Mouse (Mus musculus) intestine, postnatal 0 days (tissue): ENCODE results near the gene Caskin2. TPM values are rescaled to one million over a fixed set of nuclear protein-coding genes. Genes with fewer than 3 reads are reported as not detected.
"Not testable (repeated sequence)": the region's sequence is repeated elsewhere in the genome, so short reads cannot be mapped to it uniquely, and the experiment has no call there.

ENCODE experiments used
- ATAC-seq: fragments of 200-750 bp; cut with Nextera tagmentation; 2 replicates; pipeline ENCODE4 v1.8.0; 2017; ENCODE audit warnings: mild to moderate bottlenecking, moderate TSS enrichment, moderate library complexity
- H3K27ac ChIP-seq: fragments of 300-500 bp; sonication (generic); 2 replicates; pipeline ENCODE4 v1.5.1; 2014; ENCODE audit warnings: mild to moderate bottlenecking, low read depth, low read length, moderate library complexity
- H3K27me3 ChIP-seq: fragments of 300-500 bp; sonication (generic); replicated peaks from 2 replicates; pipeline ENCODE4 v1.6.1; 2014; ENCODE audit warnings: low read length, mixed read lengths; ENCODE audit not compliant: control insufficient read depth, insufficient read depth
- H3K36me3 ChIP-seq: fragments of 300-500 bp; sonication (generic); 2 replicates; pipeline ENCODE4 v1.6.1; 2014; ENCODE audit warnings: mild to moderate bottlenecking, moderate library complexity; ENCODE audit not compliant: control insufficient read depth, insufficient read depth
- H3K4me1 ChIP-seq: fragments of 300-500 bp; sonication (generic); replicated peaks from 2 replicates; pipeline ENCODE4 v1.6.1; 2014; ENCODE audit warnings: antibody characterized with exemption, low read length, mixed read lengths; ENCODE audit not compliant: control insufficient read depth, insufficient read depth
- H3K4me2 ChIP-seq: fragments of 300-500 bp; sonication (generic); replicated peaks from 2 replicates; pipeline ENCODE4 v1.6.1; 2014; ENCODE audit warnings: low read depth, mild to moderate bottlenecking, moderate library complexity
- H3K4me3 ChIP-seq: fragments of 300-500 bp; sonication (generic); 2 replicates; pipeline ENCODE4 v1.5.1; 2014; ENCODE audit warnings: low read depth, low read length
- H3K9ac ChIP-seq: fragments of 300-500 bp; sonication (generic); 2 replicates; pipeline ENCODE4 v1.6.1; 2014; ENCODE audit warnings: mild to moderate bottlenecking, low read depth, low read length
- H3K9me3 ChIP-seq: fragments of 300-500 bp; sonication (generic); 2 replicates; pipeline ENCODE4 v1.6.1; 2016; ENCODE audit warnings: mixed run types; ENCODE audit not compliant: control insufficient read depth
- CTCF ChIP-seq: sonication (generic); IDR thresholded peaks from 2 replicates; pipeline ENCODE4 v1.5.1; 2016; ENCODE audit warnings: low read depth, mild to moderate bottlenecking, control low read depth, antibody characterized with exemption, moderate library complexity
- WGBS: fragments of 180-500 bp; shearing (Covaris S2); extraction: QIAGEN DNeasy Blood & Tissue Kit; methylation state at CpG from one replicate; pipeline ENCODE4 v1.1.7; 2014; 5-methylcytosine and 5-hydroxymethylcytosine counted together
- polyA plus RNA-seq: library from polyadenylated mRNA; unstranded; fragments of >200 nt; fragmentation: Nextera tagmentation; extraction: Ambion mirVana; gene quantifications from 2 replicates; pipeline ENCODE4 v1.2.1, GENCODE M21; 2015

Gene Caskin2
- polyA plus RNA-seq: 7.4 and 7.6 TPM in 2 replicates

- under 1% methylated on average over 41 of the region's 44 CpGs for WGBS
- no peaks in the 10 kb centered on the region for H3K9me3 ChIP-seq
- H3K4me3 ChIP-seq: peak within 1 kb of the TSS; percentile 83
- TF ChIP-seq CTCF: peak; percentile 99
- H3K36me3 ChIP-seq: peaks cover 25% of the 10 kb centered on the region; the same call in 1 of the 2 replicates
- H3K9ac ChIP-seq: peak within 1 kb of the TSS; percentile 81
- H3K27ac ChIP-seq: peak within 1 kb of the TSS; percentile 73
- peaks cover 20% of the 10 kb centered on the region for H3K4me1 ChIP-seq
- H3K4me2 ChIP-seq: peak within 1 kb of the TSS; percentile 99
- ATAC-seq: peak; percentile 90
- H3K27me3 ChIP-seq: no peaks in the 10 kb centered on the region
Observed at GRCm38 (mm10) chr11:115813507-115814296, at the start of gene Caskin2. Gene Caskin2, minus strand, starts transcription at chr11:115813639.

- peaks cover 13% of the 10 kb centered on the region for H3K27me3 ChIP-seq
- WGBS: 2% methylated on average over 61 of the region's 75 CpGs
- no peaks in the 10 kb centered on the region for H3K4me1 ChIP-seq
- no peak overlapping the region for H3K27ac ChIP-seq
- H3K36me3 ChIP-seq: peaks cover 23% of the 10 kb centered on the region
- H3K9ac ChIP-seq: peak overlapping the region; percentile 47
- H3K9me3 ChIP-seq: no peaks in the 10 kb centered on the region
- peak overlapping the region; percentile 75 for H3K4me2 ChIP-seq
- H3K4me3 ChIP-seq: peak overlapping the region; percentile 44
- ATAC-seq: peak; percentile 86
- TF ChIP-seq CTCF: peak; percentile 99
Observed at GRCm38 (mm10) chr11:115859143-115859945, 45.9 kb upstream of the Caskin2 start.

GRCm38 (mm10) chr11:115858354-115858753, 44.9 kb upstream of the Caskin2 start, which contains the start of gene Myo15b:
Gene Myo15b, plus strand, starts transcription at chr11:115858406.
- ATAC-seq: no peak
- H3K9me3 ChIP-seq: no peaks in the 10 kb centered on the region
- H3K4me3 ChIP-seq: peak within 1 kb of the TSS; percentile 44
- H3K27ac ChIP-seq: no peak within 1 kb of the TSS
- peak within 1 kb of the TSS; percentile 75 for H3K4me2 ChIP-seq
- WGBS: 33% methylated on average over 27 of the region's 27 CpGs
- H3K36me3 ChIP-seq: peaks cover 33% of the 10 kb centered on the region
- no peaks in the 10 kb centered on the region for H3K4me1 ChIP-seq
- H3K9ac ChIP-seq: peak within 1 kb of the TSS; percentile 47
- TF ChIP-seq CTCF: no peak
- peaks cover 13% of the 10 kb centered on the region for H3K27me3 ChIP-seq

GRCm38 (mm10) chr11:115857936-115858335, 44.5 kb upstream of the Caskin2 start:
- peaks cover 13% of the 10 kb centered on the region for H3K27me3 ChIP-seq
- H3K36me3 ChIP-seq: peaks cover 37% of the 10 kb centered on the region
- no peaks in the 10 kb centered on the region for H3K9me3 ChIP-seq
- no peak overlapping the region for H3K9ac ChIP-seq
- no peak overlapping the region for H3K4me3 ChIP-seq
- H3K27ac ChIP-seq: no peak overlapping the region
- H3K4me2 ChIP-seq: no peak overlapping the region
- H3K4me1 ChIP-seq: no peaks in the 10 kb centered on the region
- WGBS: 66% methylated on average over 13 of the region's 13 CpGs
- ATAC-seq: no peak
- no peak for TF ChIP-seq CTCF

- not testable (repeated sequence) for H3K27ac ChIP-seq, H3K9ac ChIP-seq, H3K4me2 ChIP-seq, ATAC-seq, H3K4me1 ChIP-seq, H3K4me3 ChIP-seq, H3K9me3 ChIP-seq
- peak; percentile 17; the same call in 1 of the 2 replicates for TF ChIP-seq CTCF
- 91% methylated on average over 4 of the region's 4 CpGs for WGBS
- Histone ChIP-seq H3K36me3 (peaks cover 45% of the 10 kb centered on the region), H3K27me3 (peaks cover 13% of the 10 kb centered on the region)
Observed at GRCm38 (mm10) chr11:115857146-115857545, 43.7 kb upstream of the Caskin2 start.

- H3K27ac ChIP-seq: no peak overlapping the region
- H3K9me3 ChIP-seq: no peaks in the 10 kb centered on the region
- H3K4me3 ChIP-seq: no peak overlapping the region
- WGBS: 77% methylated on average over 6 of the region's 6 CpGs
- peaks cover 8% of the 10 kb centered on the region for H3K27me3 ChIP-seq
- TF ChIP-seq CTCF: no peak
- no peak overlapping the region for H3K9ac ChIP-seq
- ATAC-seq: no peak
- no peak overlapping the region for H3K4me2 ChIP-seq
- H3K4me1 ChIP-seq: no peaks in the 10 kb centered on the region
- H3K36me3 ChIP-seq: peaks cover 67% of the 10 kb centered on the region
Observed at GRCm38 (mm10) chr11:115854674-115855073, 41.2 kb upstream of the Caskin2 start.
